Mouse (Mus musculus) cortical plate, adult 2 months (tissue): ENCODE measurements around the gene Cntf.

Source experiments
- CTCF ChIP-seq: fragments of 200-500 bp; IDR thresholded peaks from 2 replicates; pipeline ENCODE4 v1.5.1; 2011; ENCODE audit warnings: mild to moderate bottlenecking, control low read depth, low read length; ENCODE audit not compliant: insufficient read depth; ENCODE audit errors: extremely low read depth
- POLR2A ChIP-seq: fragments of 200-500 bp; IDR thresholded peaks from 2 replicates; pipeline ENCODE4 v1.6.1; 2011; ENCODE audit warnings: mild to moderate bottlenecking, low read length, control low read depth; ENCODE audit not compliant: insufficient read depth; ENCODE audit errors: extremely low read depth

- no peak for TF ChIP-seq POLR2A
- no peak for TF ChIP-seq CTCF
Observed at GRCm38 (mm10) chr19:12812644-12813364, 47.4 kb upstream of the Cntf start.
